ENCODE assay signal across 23 mouse cellular contexts in genomic region chr7:74348318-74348890, GRCm38 (mm10).
DNase-seq lines count a peak whose midpoint lies in the region; ATAC-seq and TF ChIP-seq lines count a peak whose summit lies in the region.
"Had no signal": no experiment of that assay in that cellular context is flagged by ENCODE, and none has a peak within 500 bp of the region (broad histone marks: within the 10 kb centered on the region; RNA-seq: fewer than 3 reads in every experiment).

No protein-coding gene starts in this region.

- no peak overlapping the region for H3K4me3 ChIP-seq in forebrain, embryonic 13.5 days
- no peak overlapping the region for H3K4me3 ChIP-seq in forebrain, embryonic 11.5 days (ENCODE audit: low read depth, low read length)
- no peak overlapping the region for H3K4me3 ChIP-seq in hindbrain, embryonic 13.5 days
- H3K4me3 ChIP-seq in hindbrain, embryonic 11.5 days (ENCODE audit: low read depth, low read length), result no peak overlapping the region
- H3K4me3 ChIP-seq in midbrain, embryonic 11.5 days (ENCODE audit: low read depth, low read length), result no peak overlapping the region
- H3K4me3 ChIP-seq in midbrain, embryonic 10.5 days, result no peak overlapping the region
- H3K4me3 ChIP-seq in midbrain, postnatal 0 days (ENCODE audit: low read depth, low read length), result no peak overlapping the region
- H3K4me3 ChIP-seq: embryonic facial prominence, embryonic 12.5 days; heart, embryonic 10.5 days had no signal

- ATAC-seq in forebrain, embryonic 13.5 days, result peak; percentile 46; the same call in 1 of the 2 replicates
- ATAC-seq in forebrain, embryonic 11.5 days (replicated peaks; ENCODE audit: low FRiP score), result no peak
- no peak for ATAC-seq in hindbrain, embryonic 13.5 days (ENCODE audit: low FRiP score)
- no peak for ATAC-seq in hindbrain, embryonic 11.5 days (ENCODE audit: low FRiP score)
- ATAC-seq in midbrain, embryonic 11.5 days (ENCODE audit: low FRiP score), result no peak
- ATAC-seq in midbrain, postnatal 0 days (ENCODE audit: low FRiP score), result peak; percentile 34; the same call in 1 of the 2 replicates
- ATAC-seq: CD4-positive, CD25-positive, alpha-beta regulatory T cell, adult 4 months; inflammation-experienced regulatory T-cells, adult 6 months; intestine, postnatal 0 days had no signal

- no peaks in the 10 kb centered on the region for H3K27me3 ChIP-seq in forebrain, embryonic 13.5 days
- no peaks in the 10 kb centered on the region for H3K27me3 ChIP-seq in forebrain, embryonic 11.5 days (ENCODE audit: control insufficient read depth, insufficient read depth, low read length)
- H3K27me3 ChIP-seq in hindbrain, embryonic 13.5 days, result no peaks in the 10 kb centered on the region
- H3K27me3 ChIP-seq in hindbrain, embryonic 11.5 days (ENCODE audit: control insufficient read depth, insufficient read depth, low read length), result no peaks in the 10 kb centered on the region
- H3K27me3 ChIP-seq in midbrain, embryonic 11.5 days (ENCODE audit: control insufficient read depth, insufficient read depth, low read length), result no peaks in the 10 kb centered on the region
- H3K27me3 ChIP-seq in midbrain, embryonic 10.5 days (ENCODE audit: low read depth, poor library complexity, severe bottlenecking), result no peaks in the 10 kb centered on the region
- H3K27me3 ChIP-seq in midbrain, postnatal 0 days (ENCODE audit: insufficient read depth, low read length), result no peaks in the 10 kb centered on the region
- H3K27me3 ChIP-seq: embryonic facial prominence, embryonic 12.5 days had no signal

- H3K27ac ChIP-seq in forebrain, embryonic 13.5 days, result peak overlapping the region; percentile 14; the same call in 1 of the 2 replicates
- H3K27ac ChIP-seq in forebrain, embryonic 11.5 days (ENCODE audit: low read depth, low read length), result no peak overlapping the region
- H3K27ac ChIP-seq in hindbrain, embryonic 13.5 days, result peak overlapping the region; percentile 26; the same call in 1 of the 2 replicates
- H3K27ac ChIP-seq in hindbrain, embryonic 11.5 days (ENCODE audit: low read depth, low read length), result no peak overlapping the region
- H3K27ac ChIP-seq in midbrain, embryonic 11.5 days (ENCODE audit: low read depth, low read length), result no peak overlapping the region
- no peak overlapping the region for H3K27ac ChIP-seq in midbrain, embryonic 10.5 days (replicated peaks)
- 0 out of 2 replicates have a peak overlapping the region, but pooled peaks have one; percentile 32 for H3K27ac ChIP-seq in midbrain, postnatal 0 days (ENCODE audit: low read depth, low read length)
- H3K27ac ChIP-seq: embryonic facial prominence, embryonic 12.5 days; heart, embryonic 10.5 days had no signal

- H3K4me2 ChIP-seq in forebrain, embryonic 13.5 days, result no peak overlapping the region
- H3K4me2 ChIP-seq in forebrain, embryonic 11.5 days (ENCODE audit: low read depth, low read length, severe bottlenecking), result no peak overlapping the region
- H3K4me2 ChIP-seq in hindbrain, embryonic 13.5 days, result no peak overlapping the region
- H3K4me2 ChIP-seq in hindbrain, embryonic 11.5 days (replicated peaks; ENCODE audit: low read depth, low read length), result no peak overlapping the region
- H3K4me2 ChIP-seq in midbrain, embryonic 11.5 days, result no peak overlapping the region
- no peak overlapping the region for H3K4me2 ChIP-seq in midbrain, postnatal 0 days (ENCODE audit: low read depth, low read length, poor library complexity, severe bottlenecking)
- H3K4me2 ChIP-seq: embryonic facial prominence, embryonic 12.5 days had no signal

- no peaks in the 10 kb centered on the region for H3K36me3 ChIP-seq in forebrain, embryonic 13.5 days (ENCODE audit: poor library complexity, severe bottlenecking)
- H3K36me3 ChIP-seq in forebrain, embryonic 11.5 days (ENCODE audit: control insufficient read depth, insufficient read depth, low read length), result no peaks in the 10 kb centered on the region
- H3K36me3 ChIP-seq in hindbrain, embryonic 13.5 days, result no peaks in the 10 kb centered on the region
- no peaks in the 10 kb centered on the region for H3K36me3 ChIP-seq in hindbrain, embryonic 11.5 days (ENCODE audit: control insufficient read depth, insufficient read depth, low read length)
- no peaks in the 10 kb centered on the region for H3K36me3 ChIP-seq in midbrain, embryonic 11.5 days (ENCODE audit: control insufficient read depth, insufficient read depth, low read length)
- no peaks in the 10 kb centered on the region for H3K36me3 ChIP-seq in midbrain, embryonic 10.5 days
- no peaks in the 10 kb centered on the region for H3K36me3 ChIP-seq in midbrain, postnatal 0 days (ENCODE audit: insufficient read depth, low read length)
- H3K36me3 ChIP-seq: embryonic facial prominence, embryonic 12.5 days; G1E had no signal

- H3K4me1 ChIP-seq in forebrain, embryonic 13.5 days, result peaks cover 25% of the 10 kb centered on the region
- no peaks in the 10 kb centered on the region for H3K4me1 ChIP-seq in forebrain, embryonic 11.5 days (replicated peaks; ENCODE audit: control insufficient read depth, insufficient read depth, low read length)
- H3K4me1 ChIP-seq in hindbrain, embryonic 13.5 days (replicated peaks), result peaks cover 36% of the 10 kb centered on the region
- H3K4me1 ChIP-seq in hindbrain, embryonic 11.5 days (replicated peaks; ENCODE audit: control insufficient read depth, insufficient read depth, low read length), result no peaks in the 10 kb centered on the region
- no peaks in the 10 kb centered on the region for H3K4me1 ChIP-seq in midbrain, embryonic 11.5 days (ENCODE audit: control insufficient read depth, insufficient read depth, low read length)
- peaks cover 21% of the 10 kb centered on the region for H3K4me1 ChIP-seq in midbrain, embryonic 10.5 days
- peaks cover 6% of the 10 kb centered on the region for H3K4me1 ChIP-seq in midbrain, postnatal 0 days (ENCODE audit: insufficient read depth, low read length)

- WGBS in forebrain, embryonic 13.5 days, result 75% methylated on average over 7 of the region's 7 CpGs
- 81% methylated on average over 7 of the region's 7 CpGs for WGBS in forebrain, embryonic 11.5 days
- 78% methylated on average over 7 of the region's 7 CpGs for WGBS in hindbrain, embryonic 13.5 days
- 81% methylated on average over 7 of the region's 7 CpGs for WGBS in hindbrain, embryonic 11.5 days
- WGBS in midbrain, embryonic 11.5 days, result 88% methylated on average over 7 of the region's 7 CpGs
- WGBS in midbrain, embryonic 10.5 days, result 88% methylated on average over 7 of the region's 7 CpGs
- WGBS in midbrain, postnatal 0 days, result 55% methylated on average over 7 of the region's 7 CpGs

- DNase-seq in forebrain, embryonic 11.5 days (ENCODE audit: low spot score), result no peak
- no peak for DNase-seq in hindbrain, embryonic 11.5 days (ENCODE audit: low spot score)
- peak; percentile 69 for DNase-seq in midbrain, embryonic 11.5 days (ENCODE audit: low spot score, missing footprints)
- DNase-seq in midbrain, embryonic 10.5 days (ENCODE audit: low spot score), result no peak
- DNase-seq in midbrain, postnatal 0 days (ENCODE audit: low spot score), result no peak
- DNase-seq in gastrocnemius, postnatal 4 days (ENCODE audit: low spot score in 2 of 2), result no peak
- DNase-seq: adrenal gland, adult 8-10 months; adrenal gland, postnatal 36 days; B cell, adult 2 months; cerebellum, adult 8-10 months; cerebellum, postnatal 25 days; gastrocnemius, postnatal 36 days; heart, adult 18-20 months; heart, postnatal 10 days; heart, postnatal 4 days had no signal

- H3K9me3 ChIP-seq in forebrain, embryonic 13.5 days (replicated peaks), result no peaks in the 10 kb centered on the region
- H3K9me3 ChIP-seq in forebrain, embryonic 11.5 days (ENCODE audit: control insufficient read depth, low read length), result no peaks in the 10 kb centered on the region
- H3K9me3 ChIP-seq in hindbrain, embryonic 13.5 days, result no peaks in the 10 kb centered on the region
- no peaks in the 10 kb centered on the region for H3K9me3 ChIP-seq in hindbrain, embryonic 11.5 days (ENCODE audit: control insufficient read depth, low read length)
- no peaks in the 10 kb centered on the region for H3K9me3 ChIP-seq in midbrain, embryonic 11.5 days (ENCODE audit: control insufficient read depth, low read length)
- no peaks in the 10 kb centered on the region for H3K9me3 ChIP-seq in midbrain, embryonic 10.5 days (replicated peaks)
- H3K9me3 ChIP-seq in midbrain, postnatal 0 days (ENCODE audit: low read length), result no peaks in the 10 kb centered on the region
- H3K9me3 ChIP-seq: embryonic facial prominence, embryonic 12.5 days; heart, embryonic 10.5 days had no signal

- no peak for TF ChIP-seq CTCF in midbrain, postnatal 0 days (IDR thresholded peaks at IDR 0.05)

- no peak overlapping the region for H3K9ac ChIP-seq in forebrain, embryonic 13.5 days
- H3K9ac ChIP-seq in forebrain, embryonic 11.5 days (ENCODE audit: low read length), result no peak overlapping the region
- H3K9ac ChIP-seq in hindbrain, embryonic 13.5 days, result no peak overlapping the region
- no peak overlapping the region for H3K9ac ChIP-seq in hindbrain, embryonic 11.5 days (ENCODE audit: low read depth, low read length)
- H3K9ac ChIP-seq in midbrain, embryonic 11.5 days (ENCODE audit: low read length), result no peak overlapping the region
- no peak overlapping the region for H3K9ac ChIP-seq in midbrain, postnatal 0 days (replicated peaks; ENCODE audit: low read length, poor library complexity, severe bottlenecking)
- H3K9ac ChIP-seq: embryonic facial prominence, embryonic 12.5 days had no signal

Comparison
In these comparisons a context has a peak if more than half of its experiments do, and no peak if none do; other contexts are left out.
1. ATAC-seq: peak in forebrain, embryonic 13.5 days (single experiment) and midbrain, postnatal 0 days (single experiment); none in forebrain, embryonic 11.5 days (single experiment), hindbrain, embryonic 13.5 days (single experiment), hindbrain, embryonic 11.5 days (single experiment) and midbrain, embryonic 11.5 days (single experiment).
2. H3K27ac ChIP-seq: peak in forebrain, embryonic 13.5 days (single experiment), hindbrain, embryonic 13.5 days (single experiment) and midbrain, postnatal 0 days (single experiment); none in forebrain, embryonic 11.5 days (single experiment), hindbrain, embryonic 11.5 days (single experiment), midbrain, embryonic 11.5 days (single experiment) and midbrain, embryonic 10.5 days (single experiment).